Mouse (Mus musculus): Measurements from ENCODE around the gene Thap3. TPM values are rescaled to one million over a fixed set of nuclear protein-coding genes. Genes with fewer than 3 reads are reported as not detected.

The Thap3 gene
- total RNA-seq, 1 experiment from 2014 or later = 17.5 TPM

DNA sequence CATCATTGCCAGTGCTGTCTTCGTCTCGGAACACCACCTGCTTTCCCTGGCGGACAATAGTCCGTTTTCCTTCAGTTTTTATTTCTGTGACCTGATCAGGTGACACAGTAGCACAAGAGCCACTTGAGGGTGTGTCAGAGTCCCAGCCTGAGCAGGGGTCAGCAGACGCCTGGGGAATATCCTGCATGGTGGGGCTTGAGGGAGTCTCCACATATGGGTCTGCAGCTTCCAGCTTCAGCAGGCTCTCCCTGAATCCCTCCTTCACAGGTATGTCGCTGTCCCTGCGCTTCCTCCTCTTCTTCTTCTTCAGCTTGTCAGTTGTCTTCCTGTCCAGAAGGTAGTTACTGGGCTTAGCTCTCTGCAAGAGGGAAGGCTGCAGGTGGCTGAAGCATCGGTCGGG, 3.3 kb upstream of the Thap3 start:
- ATAC-seq (ENCODE audit: extremely low read depth, insufficient number of reproducible peaks, low FRiP score, poor library complexity, severe bottlenecking) = no peak

DNA sequence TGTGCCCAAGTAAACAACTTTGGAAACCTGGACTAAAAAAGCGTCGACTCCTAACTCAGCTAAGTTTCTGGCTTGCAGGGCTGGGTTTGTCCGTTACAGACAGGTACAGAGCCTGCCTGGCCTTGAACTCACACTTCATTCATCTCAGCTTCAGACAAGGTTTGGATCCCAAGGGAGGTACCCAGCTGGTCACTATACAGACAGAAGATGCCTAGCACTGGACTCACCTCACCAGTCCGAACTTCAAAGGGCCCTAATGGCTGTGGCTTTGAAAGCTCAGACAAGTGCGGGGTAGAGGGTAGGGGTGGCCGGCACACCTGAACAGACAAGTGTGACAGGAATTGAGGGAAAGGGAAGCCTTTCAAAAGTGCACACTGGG, 302 bp upstream of the Thap3 start:
- ATAC-seq (ENCODE audit: extremely low read depth, insufficient number of reproducible peaks, low FRiP score, poor library complexity, severe bottlenecking) = no peak

DNA sequence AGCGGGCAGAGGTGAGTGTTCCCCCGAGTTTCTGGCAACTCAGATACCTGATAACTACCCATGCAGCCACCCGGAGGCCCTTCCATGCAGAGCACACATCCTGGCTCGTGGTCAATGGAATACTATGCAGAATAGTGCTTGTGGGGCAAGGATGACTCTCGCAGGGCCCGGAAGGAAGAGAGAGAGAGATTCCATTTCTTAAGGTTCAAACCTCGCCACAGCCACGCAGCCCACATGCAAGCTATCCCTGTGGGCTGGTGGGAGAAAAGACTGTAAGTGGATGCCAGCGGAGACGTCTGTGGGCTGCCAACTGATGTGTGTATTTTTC, 819 bp downstream of the Thap3 start:
- ATAC-seq (ENCODE audit: extremely low read depth, insufficient number of reproducible peaks, low FRiP score, poor library complexity, severe bottlenecking) = no peak

DNA sequence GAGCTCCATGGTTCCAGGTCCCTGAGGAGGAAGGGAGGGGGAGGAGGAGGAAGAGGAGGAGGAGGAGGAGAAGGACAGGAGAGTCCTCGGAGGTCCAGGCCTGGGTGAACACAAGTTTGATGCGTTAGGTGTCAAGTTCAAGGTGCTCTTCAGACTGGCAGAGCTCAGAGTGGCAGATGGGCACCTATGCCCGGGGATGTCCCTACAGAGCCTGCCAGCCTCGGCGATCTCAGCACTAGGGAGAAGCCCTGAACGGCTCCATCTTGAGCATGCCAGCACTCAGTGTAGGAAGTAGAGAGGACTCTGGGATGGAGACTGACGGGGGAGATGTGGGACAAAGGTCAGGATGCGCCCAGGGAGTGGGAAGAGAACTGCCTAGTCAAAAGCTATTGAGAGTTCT, 2.1 kb downstream of the Thap3 start:
- no peak for ATAC-seq (ENCODE audit: extremely low read depth, insufficient number of reproducible peaks, low FRiP score, poor library complexity, severe bottlenecking)

DNA sequence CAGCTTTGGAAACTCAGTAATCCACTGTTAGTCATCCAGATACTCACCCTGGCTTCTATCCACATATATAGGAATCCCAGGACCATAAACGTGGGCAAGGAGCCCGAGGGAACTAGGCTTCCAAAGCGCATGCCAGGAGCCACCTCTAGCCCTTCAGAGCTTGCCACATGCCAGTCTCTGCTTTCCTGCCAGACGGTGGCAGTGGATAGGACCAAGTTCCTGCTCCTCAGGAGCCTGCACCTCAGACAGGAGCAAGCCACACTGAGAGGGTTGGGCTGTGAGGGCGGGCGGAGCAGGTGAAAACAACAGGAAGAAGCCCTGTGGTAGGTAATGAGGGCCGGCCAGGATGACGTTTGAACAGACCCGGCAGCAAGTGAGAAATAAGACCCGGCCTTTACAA, 2.9 kb downstream of the Thap3 start:
- ATAC-seq (ENCODE audit: extremely low read depth, insufficient number of reproducible peaks, low FRiP score, poor library complexity, severe bottlenecking) = no peak

DNA sequence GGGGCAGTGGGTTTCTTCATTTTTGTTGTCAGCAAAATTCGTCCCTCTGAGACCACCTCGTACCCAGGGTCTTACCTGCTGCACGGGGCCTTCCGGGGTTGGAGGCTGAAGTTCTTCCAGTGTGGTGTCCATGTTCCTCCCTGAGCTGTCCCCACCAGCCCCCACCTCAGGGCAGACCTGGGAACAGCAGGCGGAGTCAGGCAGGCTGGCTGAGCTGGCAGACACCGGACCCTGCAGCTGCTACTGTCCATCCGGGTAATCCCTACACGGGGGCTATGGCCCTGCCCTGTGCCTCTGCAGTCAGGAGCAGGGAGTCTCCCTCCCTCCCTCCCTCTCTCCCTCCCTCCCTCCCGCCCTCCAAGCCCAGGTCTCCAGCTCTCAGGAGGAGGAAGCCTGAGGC, 5.2 kb downstream of the Thap3 start:
- no peak for ATAC-seq (ENCODE audit: extremely low read depth, insufficient number of reproducible peaks, low FRiP score, poor library complexity, severe bottlenecking)

DNA sequence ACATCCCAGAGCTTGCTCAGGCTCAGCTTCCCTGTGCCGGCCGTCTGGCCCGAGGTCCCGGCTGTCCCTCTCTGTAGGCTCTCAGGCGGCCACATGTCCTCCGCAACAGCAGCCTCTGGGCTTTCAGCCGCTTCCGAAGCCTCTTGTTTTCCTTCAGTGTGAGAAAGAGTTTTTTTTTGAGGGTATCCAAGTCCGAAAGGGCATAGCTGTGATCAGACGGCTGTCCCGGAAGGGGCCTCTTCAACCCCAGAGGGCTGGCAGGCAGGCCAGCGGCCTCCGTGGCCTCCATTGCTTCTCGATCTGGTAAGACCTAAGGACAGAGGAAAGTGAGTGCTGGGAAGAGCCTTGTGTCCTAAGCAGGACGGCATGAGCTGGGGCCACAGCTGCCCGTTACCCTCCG, 5.8 kb downstream of the Thap3 start:
- ATAC-seq (ENCODE audit: extremely low read depth, insufficient number of reproducible peaks, low FRiP score, poor library complexity, severe bottlenecking) = no peak

DNA sequence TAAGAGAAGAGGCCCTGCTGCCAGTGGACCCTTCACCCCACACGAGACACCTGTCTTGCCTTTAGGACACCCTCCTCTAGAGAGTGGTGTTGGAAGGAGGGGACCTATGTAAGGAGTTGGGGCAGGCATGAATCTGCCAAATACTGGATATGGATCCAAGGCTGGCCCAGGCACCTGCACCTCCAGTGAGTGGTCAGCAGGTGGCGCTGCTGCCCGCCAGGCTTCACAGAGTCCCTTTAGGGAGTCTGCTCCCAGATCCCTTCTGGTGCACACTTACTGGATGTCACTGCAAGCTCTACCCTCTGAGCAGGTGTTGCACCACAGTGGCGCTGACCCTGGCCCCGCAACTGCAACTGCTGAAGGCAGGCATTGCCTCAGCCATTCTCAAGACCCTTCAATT, 7.4 kb downstream of the Thap3 start:
- peak; percentile 72 for ATAC-seq (ENCODE audit: extremely low read depth, insufficient number of reproducible peaks, low FRiP score, poor library complexity, severe bottlenecking)

DNA sequence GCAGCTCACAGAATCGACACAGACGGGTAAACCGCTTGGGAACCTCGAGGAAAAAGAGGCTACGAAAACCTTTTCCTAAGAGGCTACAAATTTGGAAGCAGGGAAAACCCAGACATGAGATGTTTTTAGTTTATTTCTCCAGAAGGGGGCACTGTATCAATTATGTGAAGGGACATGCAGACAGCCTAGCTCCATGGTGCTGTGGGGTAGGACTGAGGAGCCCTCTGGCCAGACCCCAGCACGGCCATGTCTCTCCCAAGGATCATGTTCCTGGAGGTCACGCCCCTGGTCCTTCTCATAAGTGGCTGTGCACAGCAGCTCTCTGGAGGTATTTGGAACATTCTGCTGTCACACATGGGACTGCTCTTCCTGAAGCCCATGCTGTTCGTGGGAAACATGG, 8.1 kb downstream of the Thap3 start:
- no peak for ATAC-seq (ENCODE audit: extremely low read depth, insufficient number of reproducible peaks, low FRiP score, poor library complexity, severe bottlenecking)

DNA sequence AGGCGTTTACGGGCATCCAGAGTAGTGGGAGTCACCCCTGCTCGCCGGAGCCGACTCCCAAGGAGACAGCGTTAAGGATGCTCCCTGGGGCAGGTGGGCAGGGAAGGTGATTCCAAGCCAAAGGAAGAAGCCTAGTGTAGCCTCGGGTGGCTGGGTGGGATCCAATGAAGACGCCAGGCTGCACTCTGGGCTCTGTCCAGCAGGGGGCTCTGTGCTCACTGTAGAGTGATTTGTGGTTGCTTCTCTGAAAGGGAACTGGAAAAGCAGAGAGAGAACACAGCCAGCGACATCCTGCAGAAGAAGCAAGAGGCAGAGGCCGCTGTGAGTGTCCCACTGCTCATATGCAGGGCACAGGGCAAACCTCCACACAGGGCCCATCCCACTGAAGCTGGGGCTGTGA, 11.0 kb downstream of the Thap3 start:
- ATAC-seq (ENCODE audit: extremely low read depth, insufficient number of reproducible peaks, low FRiP score, poor library complexity, severe bottlenecking) = peak; percentile 54

DNA sequence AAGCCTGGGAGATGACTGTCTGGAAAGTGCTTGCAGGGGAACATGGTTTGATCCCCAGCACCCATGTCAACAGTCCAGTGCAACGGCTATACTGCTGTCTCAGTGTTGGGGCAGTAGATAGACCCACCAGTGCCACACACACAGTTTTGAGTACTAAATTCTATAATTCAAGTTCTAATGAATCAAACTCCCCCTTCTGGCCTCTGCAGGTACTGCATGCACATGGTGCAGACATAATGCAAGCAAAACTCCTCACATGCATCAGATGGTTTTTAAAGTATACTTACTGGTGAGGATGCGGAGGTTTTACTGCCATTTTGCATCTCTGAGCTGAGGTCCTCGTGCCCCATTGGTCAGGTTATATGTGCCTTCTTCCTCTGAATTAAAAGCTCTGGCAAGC, 13.4 kb downstream of the Thap3 start:
- no peak for ATAC-seq (ENCODE audit: extremely low read depth, insufficient number of reproducible peaks, low FRiP score, poor library complexity, severe bottlenecking)

DNA sequence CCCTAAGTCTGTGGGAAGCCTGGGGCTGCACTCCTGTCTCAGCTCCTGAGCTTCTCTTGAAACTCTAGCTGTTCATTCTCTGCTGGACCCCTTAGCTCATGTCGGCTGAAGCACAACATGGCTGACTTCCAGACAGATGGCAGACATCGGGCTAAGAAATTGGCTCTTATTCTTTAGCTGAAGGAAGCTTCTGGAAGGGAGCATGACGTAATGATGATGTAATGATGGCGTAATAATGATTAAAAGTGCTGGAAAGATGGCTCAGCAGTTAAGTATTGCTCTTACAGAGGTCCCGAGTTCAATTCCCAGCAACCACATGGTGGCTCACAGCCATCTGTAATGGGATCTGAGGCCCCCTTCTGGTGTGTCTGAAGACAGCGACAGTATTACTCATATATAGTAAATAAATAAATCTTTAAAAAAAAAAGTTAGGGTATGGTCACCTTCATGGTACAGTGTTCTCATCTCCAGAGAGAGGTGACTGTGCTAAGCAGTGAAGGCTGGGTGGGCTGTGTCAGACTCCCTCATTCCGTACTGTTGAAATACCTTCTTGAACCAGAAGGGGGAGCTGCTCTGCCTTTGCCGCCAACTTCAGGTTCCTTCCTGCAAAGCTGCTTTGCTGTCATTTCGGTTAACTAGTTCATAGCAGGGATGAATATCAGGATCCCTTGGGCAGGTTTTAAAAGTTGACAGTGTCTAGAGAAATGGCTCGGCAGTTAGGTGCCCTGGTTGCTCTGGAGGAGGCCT, 16.4 kb downstream of the Thap3 start:
- 0 out of 2 replicates have a peak, but pooled peaks have one; percentile 25 for ATAC-seq (ENCODE audit: extremely low read depth, insufficient number of reproducible peaks, low FRiP score, poor library complexity, severe bottlenecking)

DNA sequence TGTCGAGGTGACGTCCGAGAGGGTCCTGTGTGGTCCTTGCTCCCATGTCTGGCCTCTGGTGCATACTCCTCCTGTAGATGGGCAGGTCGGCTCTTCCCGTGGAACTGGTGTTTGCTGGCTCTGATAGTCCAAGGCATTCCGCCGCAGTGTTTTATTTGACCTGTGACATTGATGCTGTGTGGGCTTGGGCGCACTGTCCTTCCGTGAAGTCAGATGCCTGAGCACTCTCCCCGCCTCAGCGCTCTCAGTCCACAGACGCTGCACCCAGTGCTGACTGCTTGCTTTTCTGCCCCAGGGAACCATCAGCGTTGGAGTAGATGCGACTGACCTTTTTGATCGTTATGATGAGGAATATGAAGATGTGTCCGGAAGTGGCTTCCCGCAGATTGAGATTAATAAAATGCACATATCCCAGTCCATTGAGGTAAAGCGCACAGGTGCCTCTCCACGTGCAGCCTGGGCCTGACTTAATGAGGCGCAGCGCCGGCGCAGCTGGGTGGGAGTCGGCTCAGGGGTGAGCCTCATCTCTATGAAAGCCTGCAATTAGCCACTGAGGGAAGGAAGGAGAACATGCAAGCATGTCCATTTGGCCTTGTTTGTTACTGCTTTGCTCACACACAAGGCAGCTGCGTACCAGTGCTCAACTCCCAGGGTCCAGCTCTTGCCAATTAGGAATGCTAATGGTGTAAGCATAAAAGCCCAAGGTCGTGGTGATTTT, 20.4 kb downstream of the Thap3 start:
- ATAC-seq (ENCODE audit: extremely low read depth, insufficient number of reproducible peaks, low FRiP score, poor library complexity, severe bottlenecking) = no peak

DNA sequence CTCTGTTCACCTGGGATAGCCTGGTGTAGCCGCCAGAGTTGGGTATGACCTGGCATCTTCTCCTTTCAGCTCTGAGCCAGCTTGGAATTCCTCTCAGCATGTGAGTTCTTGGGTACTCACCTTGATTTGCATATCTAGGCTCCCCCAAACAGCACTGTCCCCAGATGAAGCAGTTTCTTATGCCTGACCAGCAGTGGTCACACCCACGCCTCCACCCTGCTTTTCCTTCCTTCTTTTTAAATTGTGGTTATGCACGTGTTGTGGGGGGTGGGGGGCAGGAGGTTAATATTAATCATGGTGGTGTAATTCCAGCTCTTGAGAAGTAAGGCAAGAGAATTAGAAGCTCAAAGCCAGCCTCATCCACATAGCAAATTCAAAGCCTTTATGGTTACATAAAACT, 26.0 kb downstream of the Thap3 start:
- no peak for ATAC-seq (ENCODE audit: extremely low read depth, insufficient number of reproducible peaks, low FRiP score, poor library complexity, severe bottlenecking)

DNA sequence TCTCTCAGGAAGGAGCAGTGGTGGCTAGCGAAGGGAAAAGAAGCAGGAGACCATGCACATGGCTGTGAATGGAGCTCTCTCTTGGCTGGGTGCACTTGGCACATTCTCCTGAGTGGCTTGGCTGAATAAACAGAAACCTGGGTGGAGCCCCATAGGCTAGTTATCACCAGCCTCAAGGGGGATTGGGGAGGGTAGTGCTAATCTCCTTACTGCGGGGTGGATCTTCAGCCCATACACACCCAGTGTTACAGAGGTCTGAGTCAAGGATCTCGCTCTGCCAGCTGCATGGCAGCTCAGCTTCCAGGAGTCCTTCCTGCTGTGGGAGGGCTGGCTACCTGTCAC, 28.3 kb downstream of the Thap3 start:
- ATAC-seq (ENCODE audit: extremely low read depth, insufficient number of reproducible peaks, low FRiP score, poor library complexity, severe bottlenecking) = no peak

DNA sequence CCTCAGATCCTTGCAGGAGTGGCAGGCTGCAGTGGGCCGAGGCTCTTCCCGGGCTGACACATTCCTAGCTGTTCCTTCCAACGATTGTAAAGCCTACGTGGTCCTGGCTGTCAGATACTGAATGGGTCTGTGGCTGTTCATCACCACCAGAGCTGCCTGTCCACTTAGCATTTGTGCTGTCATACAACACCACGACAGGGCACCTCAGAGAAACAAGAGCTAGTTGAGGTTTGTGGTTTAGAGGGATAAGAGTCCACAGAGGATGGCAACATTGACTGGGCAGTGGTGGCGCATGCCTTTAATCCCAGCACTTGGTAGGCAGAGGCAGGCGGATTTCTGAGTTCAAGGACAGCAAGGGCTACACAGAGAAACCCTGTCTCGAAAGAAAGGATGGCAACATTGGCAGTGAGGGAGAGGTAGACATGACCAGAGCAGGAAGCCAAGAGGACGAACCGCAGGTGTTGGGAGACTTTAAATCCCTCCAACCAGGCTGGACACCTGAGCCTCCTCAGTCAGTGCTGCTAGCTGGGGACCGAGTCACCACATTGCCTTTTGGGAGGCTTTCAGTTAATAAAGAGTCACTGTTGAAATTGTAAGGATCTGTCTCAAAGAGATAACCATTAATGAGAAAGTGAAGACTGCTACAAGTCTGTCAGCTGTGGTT, 28.8 kb downstream of the Thap3 start:
- ATAC-seq (ENCODE audit: extremely low read depth, insufficient number of reproducible peaks, low FRiP score, poor library complexity, severe bottlenecking) = no peak

DNA sequence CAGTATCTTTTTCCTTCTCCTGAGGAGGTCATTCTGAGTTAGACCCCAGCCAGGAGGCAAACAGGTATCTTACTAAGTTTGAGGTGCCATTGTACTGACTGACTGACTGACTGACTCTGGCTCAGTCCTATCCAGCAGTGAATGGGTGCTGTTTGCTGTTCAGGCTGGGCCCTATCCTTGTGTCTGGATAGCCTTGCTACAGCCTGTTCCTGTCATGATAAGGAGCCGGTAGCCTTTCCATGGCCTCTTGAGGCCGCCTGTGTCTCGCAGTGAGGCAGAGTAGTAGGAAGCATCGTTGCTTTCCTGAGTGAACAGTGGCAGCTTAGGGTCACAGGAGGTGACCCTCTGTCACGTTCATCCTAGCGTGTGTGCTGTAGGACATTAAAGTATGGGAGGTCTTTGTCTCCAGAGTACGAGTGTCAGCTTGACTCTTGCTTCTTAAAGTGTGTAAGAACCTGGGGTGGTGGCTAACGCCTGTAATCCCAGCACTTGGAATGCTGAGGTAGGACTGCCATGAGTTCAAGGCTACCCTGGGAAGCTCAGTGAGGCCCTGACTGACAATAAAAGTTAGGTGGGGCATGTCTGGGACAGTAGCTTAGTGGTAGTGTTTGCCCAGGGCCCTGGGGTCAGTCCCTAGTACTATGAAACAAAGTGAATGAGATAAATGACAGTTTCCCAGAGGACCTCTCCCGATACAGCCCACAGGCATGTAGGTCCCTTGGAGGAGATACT, 31.0 kb downstream of the Thap3 start:
- no peak for ATAC-seq (ENCODE audit: extremely low read depth, insufficient number of reproducible peaks, low FRiP score, poor library complexity, severe bottlenecking)

DNA sequence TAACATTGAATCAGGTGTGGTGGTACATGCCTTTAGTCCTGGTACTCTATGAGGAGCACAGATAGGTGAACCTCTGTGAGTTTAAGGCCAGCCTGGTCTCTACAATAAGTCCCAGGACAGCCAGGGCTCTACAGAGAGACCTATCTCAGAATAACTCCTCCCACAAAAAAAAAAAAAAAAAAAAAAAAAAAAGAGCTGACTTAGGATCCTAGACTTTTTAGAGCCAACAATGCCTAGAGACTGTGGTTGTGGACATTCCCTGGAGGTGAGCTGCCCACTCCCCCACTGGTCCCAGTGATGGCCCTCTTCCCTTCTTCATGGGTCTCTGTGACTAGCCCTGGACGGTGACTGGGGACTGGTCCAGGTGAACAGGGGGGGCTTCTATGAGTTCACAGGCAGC, 33.0 kb downstream of the Thap3 start:
- no peak for ATAC-seq (ENCODE audit: extremely low read depth, insufficient number of reproducible peaks, low FRiP score, poor library complexity, severe bottlenecking)

DNA sequence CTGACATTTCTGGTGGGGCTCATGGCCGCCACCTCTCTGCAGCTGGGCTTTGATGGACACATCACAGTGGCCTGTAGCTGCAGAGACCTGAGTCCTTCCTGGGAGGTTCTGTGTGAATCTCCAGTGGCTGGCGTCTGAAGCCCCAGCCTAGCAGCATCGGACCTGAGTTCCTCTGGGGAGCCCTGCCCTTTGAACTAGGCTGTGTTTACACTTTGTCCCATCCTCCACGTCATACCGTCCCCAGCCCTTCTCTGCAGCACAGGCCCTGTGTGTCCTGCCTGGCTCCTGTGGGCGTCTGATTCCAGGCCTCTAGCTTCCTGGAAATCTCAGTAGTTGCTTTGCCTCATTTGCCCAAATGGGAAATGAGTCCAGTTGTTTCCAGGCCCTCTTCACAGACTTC, 35.6 kb downstream of the Thap3 start:
- ATAC-seq (ENCODE audit: extremely low read depth, insufficient number of reproducible peaks, low FRiP score, poor library complexity, severe bottlenecking) = no peak
